Mouse (Mus musculus) hindbrain, postnatal 0 days (tissue): ENCODE results near the gene Cd6. TPM values are rescaled to one million over a fixed set of nuclear protein-coding genes. Genes with fewer than 3 reads are reported as not detected.

ENCODE experiments used
- ATAC-seq: fragments of 200-750 bp; cut with Nextera tagmentation; 2 replicates; pipeline ENCODE4 v1.8.0; 2017; ENCODE audit warnings: mild to moderate bottlenecking, moderate TSS enrichment, moderate library complexity
- DNase-seq: peaks from one replicate; pipeline ENCODE4 v3.0.0-alpha.2; 2015; ENCODE audit warnings: low spot score
- H3K27ac ChIP-seq: fragments of 300-500 bp; sonication (generic); 2 replicates; pipeline ENCODE4 v1.5.1; 2014; ENCODE audit warnings: mild to moderate bottlenecking
- H3K27me3 ChIP-seq: fragments of 300-500 bp; sonication (generic); 2 replicates; pipeline ENCODE4 v1.6.1; 2014; ENCODE audit warnings: low read length, mixed read lengths; ENCODE audit not compliant: insufficient read depth
- H3K36me3 ChIP-seq: fragments of 300-500 bp; sonication (generic); 2 replicates; pipeline ENCODE4 v1.6.1; 2014; ENCODE audit warnings: low read length, mixed read lengths; ENCODE audit not compliant: insufficient read depth
- H3K4me1 ChIP-seq: fragments of 300-500 bp; sonication (generic); 2 replicates; pipeline ENCODE4 v1.6.1; 2014; ENCODE audit warnings: antibody characterized with exemption, low read length, mixed read lengths; ENCODE audit not compliant: insufficient read depth
- H3K4me2 ChIP-seq: fragments of 300-500 bp; sonication (generic); 2 replicates; pipeline ENCODE4 v1.6.1; 2014; ENCODE audit warnings: low read depth, mild to moderate bottlenecking, low read length, moderate library complexity, mixed read lengths
- H3K4me3 ChIP-seq: fragments of 300-500 bp; sonication (generic); 2 replicates; pipeline ENCODE4 v1.5.1; 2014; ENCODE audit warnings: low read length
- H3K9ac ChIP-seq: fragments of 300-500 bp; sonication (generic); replicated peaks from 2 replicates; pipeline ENCODE4 v1.6.1; 2014; ENCODE audit warnings: mild to moderate bottlenecking, low read length, moderate library complexity, mixed read lengths
- H3K9me3 ChIP-seq: fragments of 300-500 bp; sonication (generic); 2 replicates; pipeline ENCODE4 v1.6.1; 2016; ENCODE audit warnings: low read length, mixed read lengths
- CTCF ChIP-seq: IDR thresholded peaks from 2 replicates; pipeline ENCODE4 v1.5.1; 2016; ENCODE audit warnings: antibody characterized with exemption, control low read depth, low read depth
- WGBS: fragments of 180-500 bp; shearing (Covaris S2); extraction: QIAGEN DNeasy Blood & Tissue Kit; methylation state at CpG from one replicate; pipeline ENCODE4 v1.1.7; 2014; 5-methylcytosine and 5-hydroxymethylcytosine counted together
- polyA plus RNA-seq: library from polyadenylated mRNA; unstranded; fragments of >200 nt; fragmentation: Nextera tagmentation; extraction: Ambion mirVana; gene quantifications from 2 replicates; pipeline ENCODE4 v1.2.1, GENCODE M21; 2015
- total RNA-seq: library from RNA; depleted of rRNA; stranded (reverse); fragments of >200 nt; gene quantifications from 2 replicates; pipeline ENCODE4 v1.2.3, GENCODE M21; 2014

The Cd6 gene
- total and polyA plus RNA-seq, 2 experiments from 2014 or later, result not detected

GRCm38 (mm10) chr19:10868623-10869141, 38.8 kb upstream of the Cd6 start:
- H3K36me3 ChIP-seq, result peaks cover 52% of the 10 kb centered on the region
- TF ChIP-seq CTCF, result no peak; the same call in 1 of the 2 replicates
- H3K9ac ChIP-seq, result peak overlapping the region; percentile 90
- DNase-seq (peak; percentile 41), ATAC-seq (peak; percentile 46)
- H3K4me2 ChIP-seq, result peak overlapping the region; percentile 73
- H3K4me1 ChIP-seq, result peaks cover 10% of the 10 kb centered on the region
- WGBS, result under 1% methylated on average over 17 of the region's 17 CpGs
- peak overlapping the region; percentile 87 for H3K27ac ChIP-seq
- no peaks in the 10 kb centered on the region for H3K27me3 ChIP-seq
- no peaks in the 10 kb centered on the region for H3K9me3 ChIP-seq
- H3K4me3 ChIP-seq, result peak overlapping the region; percentile 73

GRCm38 (mm10) chr19:10867946-10868622, 38.2 kb upstream of the Cd6 start:
- peaks cover 10% of the 10 kb centered on the region for H3K4me1 ChIP-seq
- TF ChIP-seq CTCF, result no peak
- peaks cover 52% of the 10 kb centered on the region for H3K36me3 ChIP-seq
- no peaks in the 10 kb centered on the region for H3K27me3 ChIP-seq
- 18% methylated on average over 5 of the region's 5 CpGs for WGBS
- DNase-seq (no peak), ATAC-seq (no peak)
- H3K27ac ChIP-seq, result peak overlapping the region; percentile 87; the same call in 1 of the 2 replicates
- no peaks in the 10 kb centered on the region for H3K9me3 ChIP-seq
- H3K4me3 ChIP-seq, result peak overlapping the region; percentile 73
- peak overlapping the region; percentile 90 for H3K9ac ChIP-seq
- peak overlapping the region; percentile 73 for H3K4me2 ChIP-seq

GRCm38 (mm10) chr19:10866351-10866750, 36.5 kb upstream of the Cd6 start:
- no peak for DNase-seq
- Histone ChIP-seq H3K9ac (no peak overlapping the region), H3K4me2 (no peak overlapping the region), H3K9me3 (no peaks in the 10 kb centered on the region), H3K4me1 (peaks cover 10% of the 10 kb centered on the region), H3K27ac (no peak overlapping the region), H3K27me3 (no peaks in the 10 kb centered on the region), H3K4me3 (no peak overlapping the region), H3K36me3 (peaks cover 52% of the 10 kb centered on the region)
- no peak for ATAC-seq
- 81% methylated on average over 13 of the region's 13 CpGs for WGBS
- TF ChIP-seq CTCF, result no peak

- Histone ChIP-seq H3K4me2 (no peak overlapping the region), H3K27ac (no peak overlapping the region), H3K9ac (no peak overlapping the region), H3K27me3 (no peaks in the 10 kb centered on the region), H3K36me3 (peaks cover 81% of the 10 kb centered on the region), H3K4me1 (no peaks in the 10 kb centered on the region), H3K4me3 (no peak overlapping the region), H3K9me3 (no peaks in the 10 kb centered on the region)
- TF ChIP-seq CTCF, result peak; percentile 30
- ATAC-seq (no peak), DNase-seq (no peak)
- WGBS, result 51% methylated on average over 22 of the region's 22 CpGs
Measured at GRCm38 (mm10) chr19:10860072-10860497, 30.2 kb upstream of the Cd6 start.

GRCm38 (mm10) chr19:10856520-10856919, 26.7 kb upstream of the Cd6 start:
- H3K4me1 ChIP-seq, result no peaks in the 10 kb centered on the region

GRCm38 (mm10) chr19:10855422-10855821, 25.6 kb upstream of the Cd6 start:
- DNase-seq (no peak), ATAC-seq (no peak)
- H3K9ac ChIP-seq, result no peak overlapping the region
- peaks cover 35% of the 10 kb centered on the region for H3K36me3 ChIP-seq
- no peaks in the 10 kb centered on the region for H3K4me1 ChIP-seq
- no peaks in the 10 kb centered on the region for H3K27me3 ChIP-seq
- no peak overlapping the region for H3K27ac ChIP-seq
- WGBS, result 86% methylated on average over 3 of the region's 3 CpGs
- H3K9me3 ChIP-seq, result no peaks in the 10 kb centered on the region
- no peak overlapping the region for H3K4me2 ChIP-seq
- H3K4me3 ChIP-seq, result no peak overlapping the region
- no peak for TF ChIP-seq CTCF

More at GRCm38 (mm10) chr19:10856520-10856919, 26.7 kb upstream of the Cd6 start:
- no peak overlapping the region for H3K4me3 ChIP-seq
- no peak overlapping the region for H3K27ac ChIP-seq
- no peak overlapping the region for H3K4me2 ChIP-seq
- WGBS, result 44% methylated on average over 2 of the region's 2 CpGs
- 0 out of 2 replicates have a peak, but pooled peaks have one; percentile 21 for ATAC-seq
- no peak for TF ChIP-seq CTCF
- no peak for DNase-seq
- H3K9me3 ChIP-seq, result no peaks in the 10 kb centered on the region
- H3K9ac ChIP-seq, result no peak overlapping the region
- H3K36me3 ChIP-seq, result peaks cover 46% of the 10 kb centered on the region
- H3K27me3 ChIP-seq, result no peaks in the 10 kb centered on the region
